Mouse (Mus musculus) neutrophil, adult 5-6 weeks (primary cell): Measurements from ENCODE around the gene Ccdc141. TPM values are rescaled to one million over a fixed set of nuclear protein-coding genes. Genes with fewer than 3 reads are reported as not detected.

ENCODE experiments used
- ATAC-seq: fragments of 151-379, 151-347 bp; 2 replicates; pipeline ENCODE4 v1.8.0; 2017; ENCODE audit warnings: mild to moderate bottlenecking, moderate TSS enrichment; ENCODE audit not compliant: insufficient number of reproducible peaks, poor library complexity, low FRiP score, severe bottlenecking; ENCODE audit errors: extremely low read depth
- total RNA-seq: library from RNA; stranded (forward); fragments of 200-1000 nt; gene quantifications from 2 replicates; pipeline ENCODE4 v1.2.3, GENCODE M21; 2017

The Ccdc141 gene
- total RNA-seq, 1 experiment from 2014 or later, result not detected

DNA sequence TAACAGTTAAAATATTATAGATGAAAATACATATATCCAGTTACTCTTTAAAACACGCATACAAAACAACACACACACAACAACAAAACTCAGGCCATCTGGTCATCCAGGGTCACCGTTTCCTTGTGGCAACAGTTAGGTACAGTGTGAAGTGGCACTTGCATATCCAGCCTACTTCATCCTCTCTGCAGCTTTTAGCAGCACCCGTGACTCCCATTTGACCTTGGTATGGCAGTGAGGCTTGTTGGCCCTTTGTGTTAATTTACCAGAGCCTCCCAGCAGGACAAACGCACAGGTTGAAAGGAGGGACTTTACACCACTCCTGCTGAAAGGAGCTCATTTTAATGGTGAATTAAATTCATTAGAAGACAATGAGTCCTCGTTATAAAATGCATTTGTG is 158.5 kb downstream of the Ccdc141 start:
- no peak for ATAC-seq

DNA sequence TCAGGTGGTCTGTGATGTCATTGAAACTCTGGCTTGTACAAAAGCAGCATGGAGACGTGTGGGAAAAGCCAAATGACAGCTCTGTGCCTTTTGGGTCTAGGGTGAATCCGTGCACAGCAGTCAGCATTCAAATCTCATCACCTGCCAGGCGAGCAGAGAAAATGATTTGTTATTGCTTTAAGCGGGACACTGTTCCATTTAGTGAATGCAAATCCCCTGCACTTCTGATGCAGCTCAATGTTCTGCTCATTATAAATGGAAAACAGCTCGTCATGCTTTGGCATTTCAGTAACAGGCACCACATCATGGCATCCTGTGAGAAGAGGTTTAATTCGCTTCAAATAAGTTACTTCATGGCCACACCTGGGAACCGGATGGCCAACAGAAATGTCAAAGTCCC is 163.4 kb downstream of the Ccdc141 start:
- ATAC-seq, result no peak

DNA sequence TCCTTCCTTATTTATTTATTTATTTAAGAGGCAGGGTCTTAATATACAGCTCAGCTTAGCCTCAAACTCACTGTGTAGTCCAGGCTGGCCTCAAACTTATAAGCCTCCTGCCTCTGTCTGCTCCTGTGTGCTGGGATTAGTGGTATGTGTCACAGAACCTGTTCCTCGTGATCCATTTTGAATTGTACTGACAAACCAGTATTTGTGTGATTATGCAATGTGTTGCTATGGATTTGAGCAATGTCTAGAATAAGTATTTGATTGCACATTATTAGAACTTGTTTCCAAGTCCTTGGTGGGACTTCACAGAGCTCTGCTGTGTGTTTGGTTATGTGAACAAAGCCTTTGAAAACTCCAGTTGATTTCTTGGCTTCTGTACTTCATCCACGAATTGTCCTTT is 167.3 kb downstream of the Ccdc141 start:
- no peak for ATAC-seq

DNA sequence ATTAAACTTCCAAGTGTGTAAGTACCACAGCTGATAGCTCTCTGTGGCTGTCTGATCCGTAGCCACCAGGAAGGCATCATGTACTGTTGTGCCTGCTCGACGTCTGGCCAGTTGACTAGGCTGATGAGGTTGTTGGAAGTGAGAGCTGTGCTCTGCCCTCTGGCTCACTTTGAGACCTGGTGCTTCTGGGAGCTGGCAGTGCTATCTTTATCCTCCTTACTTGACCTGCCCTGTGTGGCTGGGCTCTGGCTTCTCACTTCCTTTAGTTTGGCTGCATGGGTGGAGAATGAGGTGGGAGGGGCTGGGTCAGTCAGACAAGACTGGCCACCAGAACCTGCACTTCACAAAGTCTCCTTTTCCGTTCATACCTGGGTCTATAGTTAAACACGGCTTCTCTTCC is 172.1 kb downstream of the Ccdc141 start:
- no peak for ATAC-seq

DNA sequence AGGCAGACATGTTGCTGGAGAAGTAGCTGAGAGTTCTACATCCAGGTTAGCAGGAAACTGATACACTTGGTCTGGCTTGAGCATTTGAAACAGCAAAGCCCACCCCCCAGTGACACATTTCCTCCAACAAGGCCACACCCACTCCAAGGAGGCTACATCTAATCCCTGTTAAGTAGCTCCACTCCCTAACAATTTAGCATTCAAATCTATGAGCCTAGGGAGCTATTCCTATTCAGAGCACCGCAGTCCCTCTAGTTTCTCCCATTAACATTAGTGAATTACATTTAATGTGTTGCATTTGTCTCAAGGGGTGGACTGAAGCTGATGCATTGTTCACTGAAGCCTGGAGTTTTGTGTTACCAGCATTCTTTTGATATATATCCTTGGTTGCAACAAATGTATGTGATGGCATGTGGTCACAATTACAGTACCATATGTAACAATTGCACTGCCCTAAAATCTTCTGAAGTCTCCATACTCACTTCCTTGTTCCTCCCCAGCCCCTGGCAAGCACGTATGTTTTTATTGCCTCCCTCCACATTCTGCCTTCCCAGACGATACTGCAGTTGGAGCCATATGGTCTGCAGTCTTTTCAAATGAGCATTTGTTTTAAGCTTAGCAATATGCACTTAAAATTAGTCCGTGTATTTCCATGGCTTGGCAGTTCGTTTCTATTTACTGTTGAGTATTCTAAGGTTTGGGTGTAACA is 177.8 kb downstream of the Ccdc141 start:
- no peak for ATAC-seq

DNA sequence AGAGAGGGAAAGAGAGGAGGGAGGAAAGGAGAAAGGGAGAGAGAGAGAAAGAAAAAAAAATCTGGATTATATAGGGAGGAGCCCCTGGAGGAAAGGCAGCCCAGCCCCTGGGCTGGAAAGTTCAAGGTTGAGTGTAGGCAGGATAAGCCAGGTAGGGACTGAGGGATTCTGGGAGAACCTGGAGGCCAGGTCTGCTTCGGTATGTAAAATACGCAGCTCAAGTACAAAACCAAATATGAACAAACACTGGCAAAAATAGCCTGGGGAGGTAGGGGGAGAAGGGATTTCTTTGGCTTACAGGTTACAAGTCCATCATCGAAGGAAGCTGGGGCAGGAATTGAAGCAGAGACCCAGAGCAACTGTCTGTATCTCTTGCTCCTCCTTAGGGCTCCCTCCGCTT is 183.1 kb downstream of the Ccdc141 start:
- no peak for ATAC-seq

DNA sequence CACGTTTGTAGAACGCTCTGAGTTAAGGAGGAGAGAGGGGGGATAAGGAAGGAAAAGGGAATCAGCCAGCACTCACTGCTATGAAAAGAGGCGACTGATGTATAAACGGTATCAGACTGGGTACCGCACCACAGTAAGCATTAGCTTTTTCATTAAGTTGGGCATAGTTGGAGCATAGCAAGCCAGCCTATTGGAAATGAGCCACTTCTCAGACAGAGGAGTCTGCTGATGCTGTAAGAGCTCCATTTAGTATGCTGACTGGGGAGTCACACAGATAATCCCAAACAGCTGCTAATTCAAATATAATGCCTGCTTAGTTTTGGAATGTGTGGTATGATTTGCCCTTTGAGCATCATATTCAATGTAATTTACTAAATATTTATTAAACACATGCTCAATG is 186.1 kb downstream of the Ccdc141 start:
- no peak for ATAC-seq

DNA sequence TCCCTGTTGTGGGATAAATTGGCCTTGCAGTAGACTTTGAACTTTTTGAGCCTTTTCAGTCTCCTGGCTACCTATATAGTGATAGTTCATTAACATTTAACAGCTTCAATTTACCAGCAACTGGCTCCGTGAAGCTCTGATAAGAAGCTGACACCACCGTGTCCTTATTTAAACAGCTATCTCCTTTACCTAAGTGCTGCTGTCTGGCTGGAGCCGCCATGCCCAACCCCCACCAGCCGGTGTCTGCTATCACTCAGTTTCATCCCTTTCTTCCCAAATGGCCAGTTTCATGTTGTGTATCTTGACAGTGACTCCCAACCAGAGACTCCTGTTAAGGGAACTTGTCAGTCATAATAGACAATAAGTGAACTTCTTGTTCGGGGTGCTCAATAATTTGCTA is 186.8 kb downstream of the Ccdc141 start:
- ATAC-seq, result no peak

DNA sequence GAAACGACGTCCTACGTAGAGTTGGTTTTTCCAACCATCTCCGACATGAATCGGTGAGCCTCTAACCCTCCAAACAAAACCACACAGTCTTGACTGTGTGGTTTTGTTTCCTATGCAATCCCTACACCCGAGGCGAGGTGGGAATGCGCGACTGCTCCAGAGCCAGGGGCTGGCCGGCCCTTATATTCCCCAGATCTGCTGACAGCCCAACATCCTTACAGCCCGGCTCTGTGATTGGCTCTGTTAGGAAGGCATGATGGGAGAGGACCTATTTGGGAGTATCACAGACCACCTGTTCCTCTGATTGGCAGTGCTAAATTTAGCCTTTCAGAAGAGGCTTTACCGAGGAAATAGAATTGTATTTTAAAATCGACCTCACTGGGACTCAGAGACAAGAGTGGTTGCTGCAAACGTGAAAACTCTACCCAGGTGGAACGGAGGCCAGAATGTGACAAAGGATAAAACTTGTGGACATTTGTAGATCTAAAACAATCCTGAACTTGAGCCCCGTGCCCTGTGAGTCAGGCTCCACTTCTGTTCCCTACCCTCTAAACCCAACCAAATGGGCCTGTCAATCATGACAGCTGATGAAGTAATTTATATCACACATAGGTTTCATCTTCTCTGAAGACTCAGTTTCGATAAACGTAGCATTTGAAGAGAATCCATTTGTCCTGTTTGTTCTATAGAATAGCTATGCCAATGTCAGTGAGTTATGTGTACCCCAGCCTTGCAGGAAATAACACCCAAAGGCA is 187.9 kb downstream of the Ccdc141 start, which contains the start of gene Ttn:
Ttn (minus strand) TSS at position 157 of the 755 bp plus-strand sequence.
- no peak for ATAC-seq

DNA sequence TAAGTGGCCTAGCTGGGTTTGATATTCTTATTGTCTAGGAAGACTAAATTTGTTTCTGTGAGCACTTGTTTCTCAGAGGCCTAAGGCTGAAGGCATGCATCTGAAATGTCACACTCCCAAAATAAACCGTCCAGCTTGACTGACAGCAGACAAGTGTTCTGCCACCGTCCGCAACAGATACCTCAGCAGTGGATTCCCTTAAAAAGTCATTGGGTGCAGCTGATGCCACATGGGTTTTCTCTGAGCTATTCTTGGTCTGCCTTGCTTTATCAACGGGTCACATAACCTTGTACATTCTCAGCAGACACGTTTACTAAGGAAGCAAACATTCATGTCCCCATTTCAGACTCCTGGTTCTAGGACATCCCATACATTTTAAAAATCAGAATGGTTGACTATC is 188.7 kb downstream of the Ccdc141 start:
- no peak for ATAC-seq

DNA sequence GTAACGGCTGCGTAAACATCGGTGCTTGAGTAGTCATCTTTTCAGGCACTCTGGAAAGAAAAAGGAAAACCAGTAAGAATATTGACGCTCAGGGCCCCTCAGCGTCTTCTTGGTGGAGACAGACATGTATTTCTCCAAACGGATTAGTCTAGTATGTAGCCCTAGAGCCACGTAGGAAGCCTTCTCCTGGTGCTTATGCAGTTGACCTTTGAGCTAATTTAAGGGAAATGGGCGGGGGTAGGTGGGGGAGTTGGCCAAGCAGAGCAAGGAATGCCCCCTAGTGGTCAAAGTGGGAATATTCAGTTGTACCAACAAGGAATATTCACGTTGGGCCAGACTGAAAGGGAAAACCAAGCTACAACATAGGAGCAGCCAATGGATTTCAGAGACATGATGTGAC is 190.3 kb downstream of the Ccdc141 start:
- ATAC-seq, result no peak

DNA sequence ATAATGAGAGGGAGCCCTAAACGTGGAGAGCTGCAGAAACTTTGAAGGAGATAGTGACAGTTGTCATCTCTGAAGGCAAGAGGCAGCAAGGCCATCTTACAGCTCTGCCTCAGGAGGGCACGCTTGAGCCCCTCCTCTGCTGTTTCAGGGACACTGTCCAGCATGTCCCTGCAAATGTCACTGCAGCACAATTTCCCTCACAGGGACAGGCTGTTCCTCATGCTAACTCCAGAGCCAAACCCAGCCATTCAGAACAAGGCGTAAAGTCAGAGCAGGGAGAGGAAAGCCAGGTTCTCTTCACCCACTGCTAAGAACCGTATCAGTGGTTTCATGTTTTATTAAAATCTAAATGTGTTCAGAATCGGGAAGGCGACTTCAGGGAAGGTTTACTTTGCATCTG is 192.8 kb downstream of the Ccdc141 start:
- ATAC-seq, result no peak

DNA sequence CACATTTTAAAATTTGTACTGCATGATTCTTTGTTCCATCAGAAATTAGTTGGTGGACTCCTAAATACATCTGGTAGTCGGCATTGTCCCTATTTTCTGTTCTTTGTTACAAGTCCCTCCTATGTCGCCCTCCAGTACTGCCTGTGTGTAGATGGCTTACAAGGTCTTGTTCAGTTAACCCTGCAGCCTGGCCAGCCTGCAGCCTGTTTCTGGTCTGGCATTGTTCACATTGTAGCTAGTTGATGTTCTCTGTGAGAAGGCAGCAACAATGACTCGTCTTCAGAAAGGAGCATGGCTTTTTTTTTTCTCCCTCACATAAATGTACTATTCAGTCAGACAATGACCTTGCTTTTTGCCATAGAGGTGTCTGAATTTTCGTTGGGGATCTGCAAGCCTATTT is 198.4 kb downstream of the Ccdc141 start:
- ATAC-seq, result no peak

DNA sequence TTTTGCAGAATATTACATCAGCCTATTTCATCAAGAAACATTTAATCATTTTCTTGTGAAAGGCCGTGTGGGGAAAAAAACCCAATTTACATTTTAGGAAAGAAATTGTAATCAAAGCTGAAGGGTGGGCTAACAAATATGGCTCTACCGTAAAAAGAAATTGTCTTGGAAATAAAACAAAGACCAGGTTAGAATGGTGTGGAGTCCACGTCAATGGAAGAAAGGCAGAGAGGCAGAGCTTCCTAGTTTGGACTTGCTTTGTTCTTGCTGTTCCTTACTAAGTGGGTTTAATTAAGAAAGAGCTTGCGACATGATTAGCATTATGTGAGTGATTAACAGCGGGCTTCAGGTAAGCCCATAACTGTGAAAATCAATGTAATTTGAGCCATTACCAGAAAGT is 199.4 kb downstream of the Ccdc141 start:
- ATAC-seq, result no peak

DNA sequence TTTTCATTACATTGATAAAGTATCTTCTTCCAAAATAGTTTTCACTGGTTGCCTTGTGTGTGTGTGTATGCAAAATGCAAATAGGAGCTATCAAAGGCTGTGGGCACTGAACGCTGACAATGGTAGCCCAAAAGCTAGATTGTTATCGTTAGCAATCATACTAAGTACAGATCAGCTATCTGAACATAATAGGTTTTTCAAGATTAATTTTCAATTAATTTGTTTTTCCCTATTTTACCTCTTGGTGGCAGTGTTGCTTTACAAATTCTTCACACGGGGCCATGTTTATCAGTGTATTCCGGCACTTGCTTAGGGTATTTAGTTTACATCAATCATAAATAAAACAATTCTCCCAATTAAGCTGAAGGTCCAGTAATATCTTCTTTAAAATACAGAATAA is 199.8 kb downstream of the Ccdc141 start:
- ATAC-seq, result no peak

DNA sequence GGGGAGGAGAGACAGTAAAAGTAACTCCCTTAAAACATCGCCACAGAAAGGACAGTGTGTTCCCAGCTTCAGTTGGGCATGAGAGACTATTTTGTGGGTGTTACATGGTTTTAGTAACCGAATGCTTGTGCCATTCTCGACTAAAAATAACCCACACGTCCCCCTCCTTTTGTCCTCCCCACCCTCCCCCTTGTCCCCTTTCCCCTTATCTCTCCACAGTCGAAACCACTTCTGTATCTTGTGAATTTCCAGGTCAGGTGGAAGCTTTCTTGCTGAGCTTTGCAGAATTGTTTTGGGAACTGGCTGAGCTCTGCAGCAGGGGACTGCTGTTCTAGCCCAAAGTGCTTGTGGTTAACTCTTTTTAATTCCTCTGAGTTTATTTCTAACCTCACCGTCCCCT is 200.2 kb downstream of the Ccdc141 start:
- no peak for ATAC-seq

DNA sequence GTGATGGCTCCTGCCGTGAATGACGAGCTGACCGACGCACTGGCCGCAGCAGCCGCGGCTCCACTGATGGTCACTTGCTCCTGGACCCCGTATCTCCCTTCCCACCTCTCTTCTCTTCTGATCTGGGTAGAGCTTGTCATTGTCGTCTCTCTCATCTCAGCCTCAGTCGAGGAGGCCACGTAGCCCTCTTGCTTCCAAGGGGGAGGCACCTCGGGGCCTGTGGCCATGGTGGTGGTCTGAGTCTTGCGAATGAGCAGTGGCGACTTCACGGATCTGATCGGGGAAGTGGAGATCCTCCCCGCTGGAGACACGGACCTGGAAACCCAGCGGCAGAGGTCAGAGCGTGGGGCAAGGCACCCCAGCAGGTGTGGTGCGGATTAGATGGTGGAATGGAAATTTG is 200.8 kb downstream of the Ccdc141 start:
- ATAC-seq, result no peak

DNA sequence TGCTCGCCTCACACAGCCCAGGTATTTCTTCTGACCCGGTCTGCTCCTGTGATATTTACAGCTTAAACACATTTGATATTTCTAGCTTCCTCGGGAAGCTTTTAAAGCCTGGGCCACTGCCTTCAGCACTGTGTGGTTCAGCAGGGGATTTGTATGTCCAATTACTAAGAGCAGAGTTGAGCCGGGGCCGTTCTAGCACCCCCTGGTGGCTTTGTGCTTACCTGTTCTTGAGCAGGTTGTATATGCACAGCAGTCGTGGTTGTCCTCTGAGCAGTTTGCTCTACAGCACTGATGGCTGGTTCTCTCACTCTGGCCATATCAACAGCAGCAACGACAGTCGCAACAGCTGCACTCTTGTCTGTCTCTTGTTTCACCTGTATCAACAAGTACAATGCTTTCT is 201.5 kb downstream of the Ccdc141 start:
- no peak for ATAC-seq

DNA sequence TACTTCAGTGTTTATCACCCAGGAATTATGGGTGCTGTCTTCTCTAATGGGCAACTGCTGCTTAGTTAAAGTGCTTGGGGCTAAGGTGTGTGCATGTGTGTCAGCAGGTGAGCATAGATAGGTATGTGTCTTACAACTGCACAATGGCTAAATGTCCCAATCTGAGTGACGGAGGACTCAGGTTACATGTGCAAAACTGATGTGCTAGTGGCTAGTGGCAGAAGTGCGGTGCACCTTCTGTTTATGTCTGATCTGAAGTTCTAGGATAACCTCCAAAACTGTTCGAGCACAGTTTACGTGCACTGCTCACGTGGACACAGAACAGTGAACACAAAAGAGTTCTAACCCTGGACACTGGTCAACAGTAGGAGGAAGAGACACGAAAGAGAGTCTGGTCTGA is 203.9 kb downstream of the Ccdc141 start:
- no peak for ATAC-seq

DNA sequence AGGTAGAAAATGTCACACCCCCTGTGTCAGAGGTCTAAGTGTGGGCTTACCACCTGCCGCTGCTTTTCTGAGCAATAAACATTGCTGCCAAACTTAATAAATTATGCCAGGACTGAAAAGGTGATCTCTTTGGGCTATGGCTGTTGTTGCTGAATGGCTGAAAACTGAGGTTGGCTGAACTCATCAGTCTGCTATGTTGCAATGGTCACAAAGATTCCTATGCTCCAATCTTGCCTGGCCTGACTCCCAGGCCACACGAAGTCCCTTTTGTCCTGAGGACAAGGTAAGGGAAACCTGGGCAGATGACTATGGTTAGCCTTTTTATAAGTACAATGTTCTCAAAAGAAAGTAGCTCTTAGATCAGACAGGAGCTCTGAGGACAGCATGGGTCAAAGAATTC is 204.4 kb downstream of the Ccdc141 start:
- ATAC-seq, result no peak

DNA sequence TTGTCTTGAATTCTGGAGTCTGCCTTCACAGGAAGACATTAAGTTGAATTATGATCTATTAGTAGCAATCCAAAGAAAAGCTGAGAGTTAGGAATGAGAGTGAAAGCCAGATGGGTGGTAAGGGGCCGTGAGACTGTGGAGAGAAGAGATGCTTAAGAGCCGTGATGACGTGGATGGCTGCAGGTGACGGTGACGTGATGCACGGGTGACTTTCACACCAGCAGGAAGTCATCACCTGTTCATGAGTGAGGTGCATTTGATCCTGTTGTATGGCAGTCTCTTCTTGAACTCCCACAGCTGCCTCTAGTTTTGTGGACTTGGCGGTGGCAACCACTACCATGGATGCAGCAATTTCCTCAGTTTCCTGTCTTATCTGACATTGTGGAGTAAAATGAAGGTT is 204.9 kb downstream of the Ccdc141 start:
- ATAC-seq, result no peak
